Mouse (Mus musculus): ENCODE results near the gene Ptpn7.
"Not testable (repeated sequence)": the region's sequence is repeated elsewhere in the genome, so short reads cannot be mapped to it uniquely, and the experiment has no call there.

The Ptpn7 gene

GRCm38 (mm10) chr1:135132473-135132872, at the start of gene Ptpn7:
Ptpn7 (plus strand) TSS chr1:135132700.
- DNase-seq: peak in 1 of 2 experiments; percentile 59

- DNase-seq: no peak
Observed at GRCm38 (mm10) chr1:135083465-135083864, 49.0 kb upstream of the Ptpn7 start.

DNA sequence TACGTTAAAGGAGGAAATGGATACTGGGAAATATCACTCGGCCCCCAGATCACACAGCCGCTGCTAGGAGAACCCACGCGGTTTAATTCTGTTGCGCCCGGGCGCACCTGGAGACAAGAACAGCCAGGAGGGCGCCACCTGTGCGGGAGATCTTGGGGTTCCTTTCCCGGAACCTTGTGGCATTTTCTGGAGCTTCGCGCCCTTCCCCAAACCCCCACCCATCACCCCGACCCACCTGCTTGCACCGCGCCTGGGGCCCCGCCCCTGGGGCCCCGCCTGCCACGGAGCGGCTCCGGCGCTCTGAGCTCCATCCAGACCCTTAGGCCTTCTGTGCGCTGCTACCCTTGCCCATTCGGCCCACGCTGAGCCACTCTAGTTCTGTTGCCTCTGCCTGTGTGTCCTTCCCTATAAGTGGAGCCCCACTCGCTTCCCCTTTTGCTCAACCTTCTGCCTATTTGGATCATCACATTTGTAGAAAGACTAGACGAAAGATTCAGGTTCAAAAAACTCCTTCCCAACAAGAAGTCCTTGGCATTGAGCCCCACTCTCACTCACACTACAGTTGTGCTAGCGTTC, 47.1 kb upstream of the Ptpn7 start:
- no peak for DNase-seq

DNA sequence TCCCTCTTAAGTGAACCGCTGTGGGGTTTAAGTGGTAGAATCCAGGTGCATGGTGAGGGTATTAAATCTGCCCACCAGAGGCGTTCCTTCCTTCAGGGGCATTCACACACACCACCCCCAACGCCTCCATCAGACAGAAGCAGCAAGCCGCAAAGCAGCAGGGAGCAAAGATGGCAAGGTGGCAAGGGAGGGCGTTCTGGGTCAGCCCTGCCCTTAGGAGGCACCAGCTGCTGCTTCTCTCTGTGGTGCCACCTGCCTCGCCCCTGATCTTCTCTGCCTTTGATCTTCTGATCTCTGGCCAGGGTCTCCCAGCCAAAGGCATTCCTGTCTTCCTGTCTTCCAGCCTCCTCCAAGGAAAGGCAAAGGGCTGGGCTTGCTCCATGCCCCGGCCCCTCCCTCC, 46.5 kb upstream of the Ptpn7 start:
- DNase-seq: no peak

DNA sequence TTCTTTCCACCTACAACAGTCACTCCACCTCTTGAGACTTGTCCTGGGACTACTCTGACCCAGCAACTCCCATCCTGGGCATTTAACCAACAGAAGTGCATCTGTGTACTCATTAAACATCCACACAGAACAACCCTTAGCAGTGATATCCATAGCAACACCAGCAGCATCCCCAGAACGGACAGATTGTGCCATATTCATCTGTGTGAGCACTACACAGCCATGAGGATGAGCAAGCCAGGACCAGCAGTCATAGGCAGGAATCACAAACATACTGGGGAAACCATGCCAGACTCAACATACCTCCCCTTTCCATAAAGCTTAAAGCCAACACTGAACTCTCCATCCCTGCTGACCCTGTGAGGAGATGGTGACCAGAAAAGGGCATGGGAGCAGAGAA, 45.1 kb upstream of the Ptpn7 start:
- DNase-seq: no peak

DNA sequence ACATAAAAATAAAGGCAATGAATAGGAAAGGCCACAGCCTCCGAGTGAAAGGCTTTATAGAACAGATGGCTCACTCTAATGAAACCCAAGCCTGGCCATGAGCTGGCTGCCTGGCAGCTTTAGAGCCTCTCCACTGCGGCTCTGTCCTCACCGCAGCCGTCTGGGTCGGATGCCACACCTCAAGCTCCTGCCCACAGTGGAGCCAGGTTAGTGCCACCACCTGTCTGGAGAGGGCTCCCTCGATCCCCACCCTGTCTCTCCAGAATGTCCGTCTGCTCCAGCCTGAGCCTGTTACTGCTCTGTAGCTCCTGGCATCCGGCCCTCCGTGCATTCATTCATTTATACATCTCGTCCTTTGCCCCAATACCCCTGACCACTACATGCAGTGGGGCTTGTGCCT, 42.9 kb upstream of the Ptpn7 start:
- no peak for DNase-seq

- DNase-seq: no peak
Observed at GRCm38 (mm10) chr1:135090914-135091313, 41.6 kb upstream of the Ptpn7 start.

GRCm38 (mm10) chr1:135094723-135095122, 37.8 kb upstream of the Ptpn7 start:
- DNase-seq: no peak

GRCm38 (mm10) chr1:135095189-135095588, 37.3 kb upstream of the Ptpn7 start:
- no peak for DNase-seq

DNA sequence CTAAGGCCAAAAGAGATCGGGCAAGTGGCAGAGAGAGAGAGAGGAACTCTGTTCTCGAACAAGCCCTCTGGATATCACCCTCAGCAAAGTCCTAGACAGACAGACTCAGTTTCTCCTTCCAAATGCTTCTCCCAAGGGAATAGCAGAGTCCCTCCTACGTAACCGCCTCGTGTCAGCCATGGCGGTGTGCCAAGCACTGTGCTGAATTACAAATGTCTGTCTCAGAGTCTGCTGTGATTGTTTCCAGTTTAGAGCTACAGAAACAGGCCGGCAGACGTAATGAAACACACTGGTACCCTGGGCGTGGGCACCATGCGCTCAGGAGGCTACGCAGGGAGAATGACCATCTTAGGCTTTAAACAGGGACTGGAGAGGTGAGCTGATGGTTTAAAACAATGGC, 36.2 kb upstream of the Ptpn7 start:
- DNase-seq: no peak

DNA sequence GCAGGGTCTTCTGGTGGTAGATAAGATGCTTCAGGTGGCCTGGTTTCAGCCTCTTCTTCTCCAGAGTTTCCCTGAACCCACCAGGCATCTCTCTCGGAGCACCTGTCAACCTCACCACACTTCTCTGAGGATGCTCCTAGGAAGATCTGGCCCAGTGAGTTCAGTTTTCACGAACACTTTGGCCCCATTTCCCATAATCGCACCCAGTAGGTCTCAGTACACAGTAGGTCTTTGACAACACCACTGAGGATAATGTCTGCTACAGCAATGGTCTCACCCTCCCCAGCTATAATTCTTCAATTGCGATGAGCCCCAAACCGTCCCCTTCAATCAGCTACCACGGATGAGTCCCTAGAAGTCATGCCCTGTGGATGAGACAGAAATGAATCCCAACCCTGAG, 35.1 kb upstream of the Ptpn7 start:
- DNase-seq: no peak

GRCm38 (mm10) chr1:135098441-135098840, 34.1 kb upstream of the Ptpn7 start:
- DNase-seq: no peak

DNA sequence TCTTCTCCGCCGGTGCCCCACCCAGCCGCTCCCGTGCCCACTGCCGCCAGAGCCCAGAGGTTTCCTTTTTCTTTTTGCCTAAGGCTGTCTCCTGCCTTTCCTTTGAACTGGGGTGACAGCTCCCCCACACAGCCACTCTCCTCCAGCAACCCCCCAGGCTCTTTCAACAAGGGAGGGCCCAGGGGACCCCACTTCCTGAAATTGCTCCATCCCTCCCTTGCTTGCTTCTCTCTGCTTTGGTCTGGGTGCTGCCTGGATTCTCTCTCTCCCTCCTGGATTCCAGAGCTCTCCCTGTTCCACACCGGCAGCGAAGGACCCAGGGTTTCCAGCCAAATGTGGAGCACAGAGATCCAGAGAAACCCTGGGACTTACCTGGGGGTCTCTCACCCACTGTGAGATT, 32.1 kb upstream of the Ptpn7 start:
- no peak for DNase-seq

DNA sequence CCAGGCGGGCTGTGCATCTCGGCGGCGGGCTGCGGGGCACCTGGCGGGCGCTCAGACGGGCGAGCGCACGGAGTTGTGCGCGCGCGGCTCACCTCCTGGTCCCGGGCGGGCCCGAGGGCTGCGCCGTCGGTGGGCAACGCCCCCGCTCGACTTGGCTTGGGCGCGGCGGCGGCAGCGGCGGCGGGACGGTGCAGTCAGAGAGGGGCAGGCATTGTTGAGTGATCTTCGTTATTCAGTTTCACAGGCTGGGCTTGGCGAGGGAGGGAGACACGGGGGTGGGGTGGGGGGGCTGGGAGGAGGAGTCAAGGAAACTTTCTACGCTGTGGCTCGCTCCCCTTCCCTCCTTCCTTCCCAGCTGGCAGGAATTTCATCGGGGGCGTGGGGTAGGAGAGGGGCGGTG, 27.4 kb upstream of the Ptpn7 start, which contains the start of gene Lgr6:
Lgr6 (minus strand) TSS at position 153 of the 400 bp plus-strand sequence.
- no peak for DNase-seq

GRCm38 (mm10) chr1:135105951-135106350, 26.5 kb upstream of the Ptpn7 start:
- peak; percentile 17 to 56 for DNase-seq

DNA sequence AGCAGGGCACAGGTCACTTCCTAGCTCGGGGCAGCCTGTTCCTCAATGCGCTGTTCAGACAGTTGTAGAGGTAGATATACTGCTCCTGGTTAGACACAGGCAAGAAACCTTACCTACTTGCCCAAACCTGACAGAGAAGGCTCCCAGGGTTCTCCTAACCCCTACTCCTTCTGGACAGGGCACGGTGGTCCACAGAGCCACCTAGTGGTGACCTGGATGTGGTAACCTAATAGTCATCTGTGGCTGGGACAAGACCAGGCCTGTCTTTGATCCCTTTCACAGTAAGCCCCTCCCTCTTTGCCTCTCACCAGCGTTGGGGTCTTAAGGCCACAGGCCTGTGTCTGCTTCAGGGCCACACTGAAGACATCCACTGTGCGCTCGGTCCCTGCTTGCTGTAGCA, 23.9 kb upstream of the Ptpn7 start:
- peak in 1 of 2 experiments; percentile 26 for DNase-seq

DNA sequence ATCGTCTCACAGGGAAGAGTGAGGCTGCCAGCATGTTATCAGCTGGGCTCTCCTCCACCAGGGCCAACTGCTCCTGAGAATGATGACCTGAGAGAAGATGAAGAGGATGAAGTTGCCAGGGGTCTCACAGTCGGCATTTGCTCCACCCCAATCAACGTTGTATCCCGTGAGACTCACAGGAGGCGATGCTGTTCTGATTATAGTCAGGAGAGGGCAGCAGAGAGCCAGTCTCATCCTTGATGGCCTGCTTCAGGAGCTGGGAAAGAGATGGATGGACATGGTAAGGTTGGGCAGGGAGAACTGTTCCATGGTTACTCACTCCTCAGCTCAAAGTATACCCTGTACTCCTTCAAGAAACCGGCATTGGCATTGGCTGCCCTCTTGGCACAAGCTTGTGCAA, 22.4 kb upstream of the Ptpn7 start:
- DNase-seq: peak; percentile 37 to 79

- DNase-seq: not testable (repeated sequence)
Observed at GRCm38 (mm10) chr1:135111271-135111670, 21.2 kb upstream of the Ptpn7 start.

- peak in 1 of 2 experiments; percentile 38 for DNase-seq
Observed at GRCm38 (mm10) chr1:135112661-135113060, 19.8 kb upstream of the Ptpn7 start.

DNA sequence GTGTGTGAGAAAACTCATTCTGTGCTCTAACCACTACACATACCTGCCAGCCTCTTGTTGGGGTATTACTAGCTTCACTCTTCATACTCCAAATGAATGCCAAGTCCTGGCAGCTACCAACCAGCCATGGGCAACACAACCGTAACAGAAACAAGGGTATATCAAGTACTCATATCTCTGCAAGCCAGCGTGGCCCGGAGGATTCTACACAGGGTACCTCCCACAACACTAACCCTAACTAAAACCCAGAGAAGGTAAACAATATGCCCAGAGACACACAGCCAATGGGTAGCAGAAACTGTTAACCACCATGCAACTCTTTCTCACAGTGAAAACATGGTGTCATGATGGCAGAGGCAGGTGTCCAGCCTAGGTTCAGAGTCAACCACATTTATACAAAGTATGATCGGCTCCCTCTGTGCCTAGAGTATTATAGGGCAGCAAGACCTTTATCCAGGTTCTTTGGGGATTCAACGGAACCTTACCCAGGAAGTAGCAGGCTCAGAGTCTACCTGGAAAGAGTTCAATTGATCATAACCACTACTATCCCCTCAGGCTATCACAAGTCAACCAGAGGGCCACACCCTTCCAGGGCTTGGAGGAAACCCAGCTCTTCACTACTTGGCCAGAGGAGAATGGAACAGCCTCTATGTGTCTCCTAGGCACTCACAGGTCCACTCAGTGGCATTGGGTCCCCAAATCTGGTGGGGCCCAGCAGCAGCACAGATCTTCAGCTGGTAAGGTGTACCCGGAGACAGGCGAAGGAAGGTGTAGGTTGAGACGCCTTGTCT, 7.7 kb upstream of the Ptpn7 start:
- no peak for DNase-seq

GRCm38 (mm10) chr1:135125990-135126389, 6.5 kb upstream of the Ptpn7 start:
- DNase-seq: peak in 1 of 2 experiments; percentile 41

DNA sequence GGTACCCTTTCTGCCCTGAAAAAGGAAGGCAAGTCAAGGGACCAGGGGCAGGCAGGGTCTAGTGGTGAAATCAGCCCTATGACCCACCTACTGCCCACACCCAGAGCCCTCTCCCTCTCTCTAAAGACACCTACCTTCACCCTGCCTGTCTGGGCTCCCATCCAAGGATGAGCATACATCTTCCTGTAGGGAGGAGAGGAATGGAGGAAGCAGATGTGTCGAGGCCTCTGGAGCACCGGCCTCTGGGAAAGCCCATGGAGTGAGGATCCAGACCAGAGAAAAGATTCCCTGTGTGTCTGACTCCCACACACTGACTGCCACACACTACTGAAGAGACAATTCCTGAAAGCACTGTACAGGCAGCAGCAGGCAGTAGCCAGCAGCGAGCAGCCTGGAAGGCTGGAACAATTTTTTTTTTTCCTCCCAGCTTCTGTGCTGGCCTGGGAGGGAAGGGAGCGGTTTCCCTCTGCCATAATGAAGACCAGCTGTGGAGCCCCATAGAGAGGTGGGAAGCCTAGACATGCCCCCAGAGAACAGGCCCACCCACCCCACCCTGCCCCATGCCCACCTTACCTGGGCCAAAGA, 6.0 kb upstream of the Ptpn7 start:
- no peak for DNase-seq

GRCm38 (mm10) chr1:135128011-135128441, 4.5 kb upstream of the Ptpn7 start:
- DNase-seq: no peak

DNA sequence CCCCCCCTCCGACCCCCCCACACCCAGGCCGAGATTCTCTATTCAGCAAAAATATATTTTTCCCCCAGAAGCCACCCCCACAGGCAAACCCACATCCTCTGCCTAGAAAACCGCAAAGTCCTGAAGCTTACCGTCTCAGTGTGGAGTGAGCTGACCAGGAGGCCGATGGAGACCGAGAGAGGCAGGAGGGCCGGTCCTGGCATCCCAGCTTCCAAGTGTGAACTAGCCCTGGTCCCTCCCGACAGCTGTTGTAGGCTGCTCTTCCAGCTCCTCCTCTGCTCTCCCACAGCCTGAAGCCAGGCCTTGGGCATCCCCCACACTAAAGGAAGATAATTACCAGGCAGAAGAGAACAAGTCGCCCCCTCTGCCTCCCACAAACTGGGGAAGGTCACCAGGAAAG, 3.5 kb upstream of the Ptpn7 start:
- DNase-seq: no peak
